24 mouse cellular contexts compared by ENCODE assay signal in the genomic region with DNA sequence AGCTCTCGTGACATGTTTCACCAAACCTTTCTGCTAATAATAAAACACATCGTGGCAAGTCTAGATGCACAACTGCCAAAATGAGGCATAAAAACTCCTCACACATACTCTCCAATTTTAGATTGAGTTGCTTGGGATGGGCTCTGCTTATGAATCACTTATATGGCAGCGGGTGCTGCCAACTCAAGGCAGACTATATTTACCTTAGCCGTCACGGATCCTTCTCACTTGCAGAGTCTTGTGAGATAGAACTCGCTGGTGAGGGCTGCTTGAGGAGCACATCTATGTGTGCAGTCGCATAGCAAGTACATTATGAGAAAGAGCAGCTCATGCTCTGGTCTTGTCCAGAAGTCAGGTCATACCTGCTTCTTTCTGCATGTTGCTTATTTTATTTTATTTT. TPM values are rescaled to one million over a fixed set of nuclear protein-coding genes. Genes with fewer than 3 reads are reported as not detected.
DNase-seq lines count a peak whose midpoint lies in the region; ATAC-seq and TF ChIP-seq lines count a peak whose summit lies in the region.
"Had no signal": no experiment of that assay in that cellular context is flagged by ENCODE, and none has a peak within 500 bp of the region (broad histone marks: within the 10 kb centered on the region; RNA-seq: fewer than 3 reads in every experiment).

No protein-coding gene starts in this region.

- no peaks in the 10 kb centered on the region for H3K27me3 ChIP-seq in hindbrain, embryonic 12.5 days
- H3K27me3 ChIP-seq: limb, embryonic 15.5 days; liver, embryonic 15.5 days; midbrain, embryonic 13.5 days; neural tube, embryonic 12.5 days had no signal

- no peaks in the 10 kb centered on the region for H3K4me1 ChIP-seq in hindbrain, embryonic 12.5 days
- H3K4me1 ChIP-seq: forebrain, embryonic 10.5 days; limb, embryonic 15.5 days; liver, embryonic 15.5 days; midbrain, embryonic 13.5 days; neural tube, embryonic 12.5 days had no signal

- no peak overlapping the region for H3K4me2 ChIP-seq in hindbrain, embryonic 12.5 days (replicated peaks)
- H3K4me2 ChIP-seq: limb, embryonic 15.5 days; liver, embryonic 15.5 days; midbrain, embryonic 13.5 days; neural tube, embryonic 12.5 days had no signal

- TF ChIP-seq POLR2A in brain, embryonic 14.5 days (IDR thresholded peaks at IDR 0.05; ENCODE audit: borderline replicate concordance, extremely low read depth, insufficient read depth, insufficient read length, poor library complexity, severe bottlenecking) = no peak

- no peak overlapping the region for H3K4me3 ChIP-seq in left cerebral cortex, adult 2 months
- H3K4me3 ChIP-seq in hindbrain, embryonic 12.5 days = no peak overlapping the region
- H3K4me3 ChIP-seq: forebrain, embryonic 10.5 days; limb, embryonic 15.5 days; liver, embryonic 15.5 days; midbrain, embryonic 13.5 days; neural tube, embryonic 12.5 days had no signal

- peak; percentile 87 for DNase-seq in brain, adult 2 months (ENCODE audit: low read depth, low spot score)
- peak; percentile 5 for DNase-seq in brain, embryonic 14.5 days (ENCODE audit: low read depth)
- DNase-seq in left cerebral cortex, adult 2 months (ENCODE audit: extremely low spot score in 1 of 2, low spot score in 2 of 2) = peak; percentile 30 to 43
- DNase-seq in right cerebral cortex, postnatal 10 days (ENCODE audit: low spot score in 2 of 2) = peak; percentile 59 to 80
- DNase-seq in retina, postnatal 1 day = no peak
- no peak for DNase-seq in adipocyte (ENCODE audit: low spot score)
- DNase-seq: adrenal gland, adult 8-10 months; cerebellum, adult 11-12 months; gastrocnemius, postnatal 10 days; heart, adult 18-20 months; heart, postnatal 4 days; kidney, adult 11 months; thymus, postnatal 36 days had no signal

- intact Hi-C loops in left cerebral cortex, adult 2 months (cut with DNase I) = loop anchor here (2.0 to 5.0 kb wide), 2 partner anchors 39 to 119 kb away; no protein-coding TSS in a partner anchor

- no peak overlapping the region for H3K27ac ChIP-seq in left cerebral cortex, adult 2 months
- no peak overlapping the region for H3K27ac ChIP-seq in hindbrain, embryonic 12.5 days
- H3K27ac ChIP-seq: forebrain, embryonic 10.5 days; hindbrain, postnatal 0 days; limb, embryonic 15.5 days; liver, embryonic 15.5 days; midbrain, embryonic 13.5 days; neural tube, embryonic 12.5 days had no signal

- H3K9me3 ChIP-seq in hindbrain, embryonic 12.5 days (replicated peaks) = no peaks in the 10 kb centered on the region
- H3K9me3 ChIP-seq: forebrain, embryonic 10.5 days; limb, embryonic 15.5 days; liver, embryonic 15.5 days; midbrain, embryonic 13.5 days; neural tube, embryonic 12.5 days had no signal

- WGBS in hindbrain, embryonic 12.5 days = 85% methylated on average over 7 of the region's 7 CpGs

- ATAC-seq in hindbrain, embryonic 12.5 days (ENCODE audit: low FRiP score) = no peak
- ATAC-seq: hindbrain, postnatal 0 days; lung, postnatal 0 days; midbrain, embryonic 13.5 days had no signal

- H3K9ac ChIP-seq in hindbrain, embryonic 12.5 days = no peak overlapping the region
- H3K9ac ChIP-seq: limb, embryonic 15.5 days; liver, embryonic 15.5 days; midbrain, embryonic 13.5 days; neural tube, embryonic 12.5 days had no signal

- H3K36me3 ChIP-seq in hindbrain, embryonic 12.5 days = no peaks in the 10 kb centered on the region
- H3K36me3 ChIP-seq: forebrain, embryonic 10.5 days; limb, embryonic 15.5 days; liver, embryonic 15.5 days; midbrain, embryonic 13.5 days; neural tube, embryonic 12.5 days had no signal

- no peak for TF ChIP-seq CTCF in brain, embryonic 14.5 days (IDR thresholded peaks at IDR 0.05; ENCODE audit: borderline replicate concordance, extremely low read depth, insufficient read depth, insufficient read length)
- no peak for TF ChIP-seq CTCF in left cerebral cortex, adult 2 months (IDR thresholded peaks at IDR 0.05)

RNA-seq across cellular contexts. Expression of gene Rgs13, which starts 49.2 kb away (rescaled TPM):
- polyA plus RNA-seq in brain, embryonic 14.5 days (2012; rRNA removed) = 0.56 and 0.59 TPM in 2 replicates
- total RNA-seq in left cerebral cortex, adult 2 months (2021) = under 1 TPM; 0.54 to 0.61 TPM
- 0.68 and 1.6 TPM in 2 replicates for polyA plus RNA-seq in hindbrain, embryonic 12.5 days (2016; fragmentation: Nextera tagmentation; extraction: Ambion mirVana)
- total RNA-seq: adrenal gland, adult 8-10 months; heart, adult 18-20 months; heart, postnatal 4 days; megakaryocyte progenitor cell, adult 5-6 weeks had no signal
- polyA plus RNA-seq: heart, embryonic 14.5 days; kidney, embryonic 16.5 days; liver, embryonic 15.5 days; lung, postnatal 0 days had no signal

Comparison
In these comparisons a context has a peak if more than half of its experiments do, and no peak if none do; other contexts are left out.
1. DNase-seq: peak in brain, adult 2 months (single experiment), brain, embryonic 14.5 days (single experiment), left cerebral cortex, adult 2 months (2 of 2) and right cerebral cortex, postnatal 10 days (2 of 2); none in retina, postnatal 1 day (single experiment) and adipocyte (single experiment).